Mouse (Mus musculus): ENCODE data around the gene Abca7. TPM values are rescaled to one million over a fixed set of nuclear protein-coding genes. Genes with fewer than 3 reads are reported as not detected.
"Not testable (repeated sequence)": the region's sequence is repeated elsewhere in the genome, so short reads cannot be mapped to it uniquely, and the experiment has no call there.

Abca7 gene
- total RNA-seq, 4 experiments from 2014 or later = 7.3 to 8.6 (median 8.1) TPM

GRCm38 (mm10) chr10:80020603-80021319, 24.5 kb downstream of the Abca7 start:
- DNase-seq (ENCODE audit: low spot score in 2 of 2) = no peak

GRCm38 (mm10) chr10:80021320-80021641, 25.0 kb downstream of the Abca7 start:
- no peak for DNase-seq (ENCODE audit: low spot score in 2 of 2)

GRCm38 (mm10) chr10:80022164-80022563, 25.9 kb downstream of the Abca7 start:
- DNase-seq (ENCODE audit: low spot score in 2 of 2) = no peak

GRCm38 (mm10) chr10:80022806-80023205, 26.5 kb downstream of the Abca7 start:
- DNase-seq (ENCODE audit: low spot score in 2 of 2) = no peak

DNA sequence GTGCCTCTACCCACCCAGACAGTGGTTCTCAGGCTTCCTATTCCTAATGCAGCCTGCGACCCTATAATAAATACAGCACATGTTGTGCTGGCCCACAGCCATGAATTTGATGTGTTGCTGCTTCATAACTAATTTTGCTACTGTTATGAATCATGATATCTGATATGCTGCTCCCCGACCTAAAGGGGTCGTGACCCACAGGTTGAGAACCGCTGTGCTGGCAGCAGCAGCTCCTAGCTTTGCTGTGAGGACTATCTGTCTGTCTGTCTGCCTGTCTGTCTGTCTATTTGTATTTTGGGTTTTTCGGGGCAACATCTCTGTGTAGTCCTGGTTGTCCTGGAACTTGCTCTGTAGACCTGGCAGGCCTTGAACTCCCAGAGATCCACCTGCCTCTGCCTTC, 27.5 kb downstream of the Abca7 start:
- DNase-seq (ENCODE audit: low spot score in 2 of 2) = no peak

DNA sequence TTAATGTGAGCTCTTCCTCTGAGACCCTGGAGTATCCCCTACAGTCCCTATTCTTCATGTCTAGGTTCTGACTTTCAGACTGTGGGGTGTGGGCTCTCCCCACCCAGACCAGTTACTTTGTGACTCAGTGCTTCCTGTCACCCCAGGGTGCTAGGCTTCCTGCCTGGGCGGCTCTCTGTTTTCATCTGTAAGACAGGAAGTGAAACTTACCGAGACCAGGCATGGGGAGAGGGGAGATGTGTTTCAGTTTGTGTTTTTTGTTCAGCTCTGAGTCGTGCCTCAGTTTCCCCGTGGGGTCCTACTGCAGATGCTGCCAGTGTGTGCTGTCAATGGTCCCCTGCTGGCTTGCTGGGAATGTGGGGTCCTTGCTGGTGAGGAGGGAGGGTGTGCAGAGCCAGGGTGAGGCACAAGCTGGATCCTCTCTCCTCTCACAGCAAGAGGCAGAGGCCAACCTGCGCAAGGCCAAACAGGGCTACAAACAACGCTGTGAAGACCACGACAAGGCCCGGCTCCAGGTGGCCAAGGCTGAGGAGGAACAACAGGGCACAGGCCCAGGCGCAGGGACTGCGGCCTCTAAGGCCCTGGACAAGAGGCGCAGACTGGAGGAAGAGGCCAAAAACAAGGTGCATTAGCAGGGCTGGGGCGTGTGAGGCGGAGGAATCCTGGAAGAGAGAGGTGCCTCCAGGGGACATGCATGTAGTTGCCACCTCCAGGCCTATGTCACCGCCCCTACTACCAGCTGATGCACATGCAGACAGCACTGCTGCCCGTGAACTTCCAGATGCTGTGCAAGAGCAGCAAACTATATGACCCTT, 28.1 kb downstream of the Abca7 start:
- no peak for DNase-seq (ENCODE audit: low spot score in 2 of 2)

- no peak for DNase-seq (ENCODE audit: low spot score in 2 of 2)
These were observed 28.7 kb downstream of the Abca7 start for GRCm38 (mm10) chr10:80025044-80025347.

- no peak for DNase-seq (ENCODE audit: low spot score in 2 of 2)
These were observed 29.2 kb downstream of the Abca7 start for GRCm38 (mm10) chr10:80025463-80025862.

- DNase-seq (ENCODE audit: low spot score in 2 of 2) = no peak
These were observed 29.6 kb downstream of the Abca7 start for GRCm38 (mm10) chr10:80025889-80026288.

- DNase-seq (ENCODE audit: low spot score in 2 of 2) = no peak
These were observed 31.6 kb downstream of the Abca7 start for GRCm38 (mm10) chr10:80027681-80028520.

DNA sequence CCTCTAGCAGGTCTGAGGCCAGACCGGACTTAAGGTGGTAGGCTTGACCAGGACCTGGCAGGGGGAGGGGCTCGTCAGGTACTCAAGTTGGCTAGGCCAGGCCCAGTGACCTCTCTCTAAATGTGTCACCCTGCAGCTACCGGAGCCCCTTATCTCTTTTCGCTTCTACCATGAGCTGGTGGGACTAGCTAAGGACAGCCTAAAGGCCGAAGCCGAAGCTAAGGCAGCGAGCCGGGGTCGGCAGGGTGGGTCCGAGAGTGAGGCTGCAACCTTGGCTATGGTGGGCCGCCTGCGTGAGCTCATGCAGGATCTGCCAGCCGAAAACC, 32.2 kb downstream of the Abca7 start:
- no peak for DNase-seq (ENCODE audit: low spot score in 2 of 2)

GRCm38 (mm10) chr10:80030191-80030590, 33.9 kb downstream of the Abca7 start:
- no peak for DNase-seq (ENCODE audit: low spot score in 2 of 2)

- DNase-seq (ENCODE audit: low spot score in 2 of 2) = no peak
These were observed 34.4 kb downstream of the Abca7 start for GRCm38 (mm10) chr10:80030736-80031135.

GRCm38 (mm10) chr10:80032799-80033480, 36.6 kb downstream of the Abca7 start:
- DNase-seq (ENCODE audit: low spot score in 2 of 2) = no peak

- no peak for DNase-seq (ENCODE audit: low spot score in 2 of 2)
These were observed 37.5 kb downstream of the Abca7 start for GRCm38 (mm10) chr10:80033511-80034391.

GRCm38 (mm10) chr10:80035148-80035547, 38.9 kb downstream of the Abca7 start:
- DNase-seq (ENCODE audit: low spot score in 2 of 2) = no peak

DNA sequence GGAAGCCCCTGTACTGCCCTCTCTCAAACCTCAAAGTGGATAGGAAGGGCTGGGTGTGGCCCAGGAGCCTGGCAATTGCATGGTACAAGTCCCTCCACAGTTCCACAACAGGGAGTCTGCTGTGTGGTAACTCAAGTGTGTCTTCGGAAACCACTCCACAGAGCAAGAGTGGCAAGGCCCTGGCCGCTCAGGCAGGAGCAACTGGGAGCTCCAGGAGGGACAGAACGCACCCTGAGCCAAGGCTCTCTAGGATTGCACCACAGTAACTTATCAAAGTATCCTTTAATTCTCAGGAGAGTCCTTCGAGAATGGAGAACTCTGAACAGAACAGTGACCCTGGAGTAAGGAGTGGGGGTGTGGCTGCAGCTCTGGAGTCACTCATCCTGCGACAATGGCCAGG, 39.4 kb downstream of the Abca7 start:
- DNase-seq (ENCODE audit: low spot score in 2 of 2) = no peak

DNA sequence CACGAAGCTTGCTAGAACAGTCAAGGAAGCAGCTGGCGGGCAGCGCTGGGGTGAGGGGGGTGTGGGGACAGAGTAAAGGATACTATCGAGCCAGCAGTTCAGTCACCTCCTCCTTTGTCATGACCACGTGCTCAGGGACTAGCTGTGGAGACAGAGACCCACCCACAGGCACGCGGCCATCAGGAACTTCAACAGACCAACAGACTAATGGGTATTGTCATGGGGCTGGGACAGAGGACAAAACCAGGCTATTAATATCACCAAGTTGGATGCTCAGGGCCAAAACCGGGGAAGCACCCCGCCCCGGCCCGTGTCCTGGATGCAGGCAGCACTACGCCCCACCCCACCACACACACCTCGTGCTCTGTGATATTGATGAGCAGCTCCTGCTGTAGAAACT, 40.5 kb downstream of the Abca7 start:
- DNase-seq (ENCODE audit: low spot score in 2 of 2) = no peak

DNA sequence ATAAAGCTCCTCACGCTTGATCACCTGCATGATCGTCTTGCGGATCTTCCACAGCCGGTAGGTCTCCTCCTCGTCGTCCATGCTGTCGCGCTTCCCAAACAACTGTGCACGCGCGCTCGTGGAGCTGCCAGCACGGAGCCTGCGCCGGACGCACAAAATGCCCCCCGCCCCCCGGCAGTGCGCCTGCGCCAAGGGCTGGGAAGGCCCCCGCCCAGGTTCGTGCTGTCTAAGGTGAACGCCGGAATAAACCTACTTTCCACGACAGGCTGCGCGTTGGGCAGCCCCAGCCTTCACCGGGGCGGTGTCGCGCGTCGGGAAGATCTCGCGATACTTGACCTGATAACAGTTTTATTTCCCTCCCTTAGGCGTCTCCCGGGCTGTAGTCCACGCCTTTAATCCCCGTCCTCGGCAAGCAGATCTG, 43.3 kb downstream of the Abca7 start, which contains the start of gene Polr2e:
Polr2e (minus strand) TSS at position 237 of the 421 bp plus-strand sequence.
- peak; percentile 96 to 98 for DNase-seq (ENCODE audit: low spot score in 2 of 2)

DNA sequence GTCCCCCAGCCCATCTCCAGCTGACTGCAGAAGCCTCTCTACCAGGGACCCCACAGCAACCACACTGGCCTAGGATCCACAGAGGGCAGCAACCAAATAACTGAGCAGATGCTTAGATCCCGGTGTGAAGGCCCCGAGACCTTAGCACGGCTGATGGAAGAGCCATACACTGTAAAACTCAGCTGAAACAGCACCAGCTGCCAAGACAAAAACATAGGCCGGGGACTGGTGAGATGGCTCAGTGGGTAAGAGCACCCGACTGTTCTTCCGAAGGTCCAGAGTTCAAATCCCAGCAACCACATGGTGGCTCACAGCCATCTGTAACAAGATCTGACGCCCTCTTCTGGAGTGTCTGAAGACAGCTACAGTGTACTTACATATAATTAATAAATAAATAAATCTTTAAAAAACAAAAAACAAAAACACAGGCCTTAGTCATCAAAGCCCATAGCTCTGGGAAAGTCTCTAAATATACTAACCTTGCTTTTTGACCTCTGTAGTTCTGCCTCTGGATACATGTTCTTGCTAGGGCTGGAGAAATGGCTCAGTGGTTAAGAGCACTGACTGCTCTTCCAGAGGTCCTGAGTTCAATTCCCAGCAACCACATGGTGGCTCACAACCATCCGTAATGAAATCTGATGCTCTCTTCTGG, 45.2 kb downstream of the Abca7 start:
- not testable (repeated sequence) for DNase-seq (ENCODE audit: low spot score in 2 of 2)
